Mouse (Mus musculus) hindbrain, embryonic 14.5 days (tissue): Measurements from ENCODE around the gene Jazf1. TPM values are rescaled to one million over a fixed set of nuclear protein-coding genes. Genes with fewer than 3 reads are reported as not detected.

Source experiments
- ATAC-seq: fragments of 200-750 bp; cut with Nextera tagmentation; 2 replicates; pipeline ENCODE4 v1.8.0; 2017; ENCODE audit warnings: moderate number of reproducible peaks, mild to moderate bottlenecking, moderate TSS enrichment, moderate library complexity; ENCODE audit not compliant: low FRiP score
- DNase-seq: peaks from one replicate; pipeline ENCODE4 v3.0.0-alpha.2; 2015; ENCODE audit warnings: low spot score
- H3K27ac ChIP-seq: fragments of 300-500 bp; sonication (generic); 2 replicates; pipeline ENCODE4 v1.5.1; 2014; ENCODE audit warnings: mild to moderate bottlenecking, moderate library complexity
- H3K27me3 ChIP-seq: fragments of 300-500 bp; sonication (generic); 2 replicates; pipeline ENCODE4 v1.6.1; 2014; ENCODE audit warnings: mild to moderate bottlenecking, low read length, mixed read lengths; ENCODE audit not compliant: control insufficient read depth, insufficient read depth
- H3K36me3 ChIP-seq: fragments of 300-500 bp; sonication (generic); replicated peaks from 2 replicates; pipeline ENCODE4 v1.6.1; 2014; ENCODE audit not compliant: control insufficient read depth, insufficient read depth
- H3K4me1 ChIP-seq: fragments of 300-500 bp; sonication (generic); replicated peaks from 2 replicates; pipeline ENCODE4 v1.6.1; 2014; ENCODE audit warnings: antibody characterized with exemption, low read length, mixed read lengths; ENCODE audit not compliant: control insufficient read depth, insufficient read depth
- H3K4me2 ChIP-seq: fragments of 300-500 bp; sonication (generic); replicated peaks from 2 replicates; pipeline ENCODE4 v1.6.1; 2014; ENCODE audit warnings: mild to moderate bottlenecking, moderate library complexity
- H3K4me3 ChIP-seq: fragments of 300-500 bp; sonication (generic); replicated peaks from 2 replicates; pipeline ENCODE4 v1.5.1; 2014; ENCODE audit warnings: mild to moderate bottlenecking, low read length
- H3K9ac ChIP-seq: fragments of 300-500 bp; sonication (generic); 2 replicates; pipeline ENCODE4 v1.6.1; 2014
- H3K9me3 ChIP-seq: fragments of 300-500 bp; sonication (generic); 2 replicates; pipeline ENCODE4 v1.6.1; 2016; ENCODE audit warnings: low read length; ENCODE audit not compliant: control insufficient read depth
- WGBS: fragments of 180-500 bp; shearing (Covaris S2); extraction: QIAGEN DNeasy Blood & Tissue Kit; methylation state at CpG from one replicate; pipeline ENCODE4 v1.1.7; 2014; 5-methylcytosine and 5-hydroxymethylcytosine counted together
- polyA plus RNA-seq: library from polyadenylated mRNA; unstranded; fragments of >200 nt; fragmentation: Nextera tagmentation; extraction: Ambion mirVana; gene quantifications from 2 replicates; pipeline ENCODE4 v1.2.1, GENCODE M21; 2014

The Jazf1 gene
- polyA plus RNA-seq, 1 experiment from 2014 or later: 56.2 TPM

DNA sequence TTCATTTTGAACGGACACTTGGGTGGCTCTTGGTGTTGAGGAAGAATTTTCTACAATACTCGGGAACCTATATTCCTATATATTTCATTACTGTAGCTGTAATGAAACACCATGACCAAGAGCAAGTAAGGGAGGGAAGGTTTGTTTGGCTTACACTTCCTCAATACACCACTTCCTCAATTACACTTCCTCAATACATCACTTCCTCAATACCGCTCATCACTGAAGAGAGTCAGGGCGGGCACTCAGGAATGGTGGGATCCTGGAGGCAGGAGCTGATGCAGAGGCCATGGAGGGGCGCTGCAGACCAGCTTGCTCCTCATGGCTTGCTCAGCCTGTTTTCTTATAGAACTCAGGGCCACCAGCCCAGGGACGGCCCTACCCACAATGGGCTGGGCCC, 225.8 kb downstream of the Jazf1 start:
- ATAC-seq: no peak
- DNase-seq: no peak

DNA sequence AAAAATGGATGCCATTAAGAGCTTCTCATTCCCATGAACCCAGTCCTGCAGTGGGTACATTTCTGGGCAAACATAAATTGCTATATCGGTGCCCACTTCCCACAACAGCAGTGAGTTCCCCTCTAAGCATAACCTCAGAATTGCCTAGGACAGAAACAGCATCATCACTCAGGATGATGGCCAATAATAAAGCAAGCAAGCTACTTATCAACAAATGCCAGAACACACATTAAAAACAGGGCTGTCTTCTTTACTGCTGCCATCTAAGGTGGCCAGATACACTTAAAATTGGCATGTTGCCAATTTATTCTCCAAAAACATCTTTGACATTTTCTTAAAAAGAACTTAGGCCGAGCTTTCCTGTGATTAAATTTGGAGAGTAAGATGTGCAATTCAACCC, 226.8 kb downstream of the Jazf1 start:
- WGBS: 87% methylated on average over 2 of the region's 2 CpGs

More for the DNA sequence above, 225.8 kb downstream of the Jazf1 start:
- Histone ChIP-seq H3K9me3 (no peaks in the 10 kb centered on the region), H3K4me3 (no peak overlapping the region), H3K4me1 (peaks cover 34% of the 10 kb centered on the region), H3K27ac (no peak overlapping the region), H3K4me2 (no peak overlapping the region), H3K36me3 (no peaks in the 10 kb centered on the region), H3K27me3 (no peaks in the 10 kb centered on the region), H3K9ac (no peak overlapping the region)
- 83% methylated on average over 6 of the region's 6 CpGs for WGBS

GRCm38 (mm10) chr6:52840589-52841044, 227.8 kb downstream of the Jazf1 start:
- Histone ChIP-seq H3K9me3 (no peaks in the 10 kb centered on the region), H3K4me3 (no peak overlapping the region), H3K27me3 (no peaks in the 10 kb centered on the region), H3K4me1 (peaks cover 34% of the 10 kb centered on the region), H3K9ac (no peak overlapping the region), H3K27ac (no peak overlapping the region; the same call in 1 of the 2 replicates), H3K36me3 (no peaks in the 10 kb centered on the region), H3K4me2 (no peak overlapping the region)
- ATAC-seq: no peak
- 22% methylated on average over 9 of the region's 9 CpGs for WGBS
- DNase-seq: no peak

More for the DNA sequence above, 226.8 kb downstream of the Jazf1 start:
- Histone ChIP-seq H3K9ac (no peak overlapping the region), H3K36me3 (no peaks in the 10 kb centered on the region), H3K4me2 (no peak overlapping the region), H3K9me3 (no peaks in the 10 kb centered on the region), H3K4me3 (no peak overlapping the region), H3K27me3 (no peaks in the 10 kb centered on the region), H3K27ac (no peak overlapping the region), H3K4me1 (peaks cover 34% of the 10 kb centered on the region)
- no peak for ATAC-seq
- no peak for DNase-seq

GRCm38 (mm10) chr6:52838691-52839090, 229.7 kb downstream of the Jazf1 start:
- Histone ChIP-seq H3K4me3 (no peak overlapping the region), H3K4me2 (no peak overlapping the region), H3K36me3 (no peaks in the 10 kb centered on the region), H3K27me3 (no peaks in the 10 kb centered on the region), H3K4me1 (peaks cover 34% of the 10 kb centered on the region), H3K9ac (no peak overlapping the region), H3K27ac (no peak overlapping the region), H3K9me3 (no peaks in the 10 kb centered on the region)
- peak; percentile 93 for DNase-seq
- WGBS: 3% methylated on average over 8 of the region's 8 CpGs
- peak; percentile 78; the same call in 1 of the 2 replicates for ATAC-seq

DNA sequence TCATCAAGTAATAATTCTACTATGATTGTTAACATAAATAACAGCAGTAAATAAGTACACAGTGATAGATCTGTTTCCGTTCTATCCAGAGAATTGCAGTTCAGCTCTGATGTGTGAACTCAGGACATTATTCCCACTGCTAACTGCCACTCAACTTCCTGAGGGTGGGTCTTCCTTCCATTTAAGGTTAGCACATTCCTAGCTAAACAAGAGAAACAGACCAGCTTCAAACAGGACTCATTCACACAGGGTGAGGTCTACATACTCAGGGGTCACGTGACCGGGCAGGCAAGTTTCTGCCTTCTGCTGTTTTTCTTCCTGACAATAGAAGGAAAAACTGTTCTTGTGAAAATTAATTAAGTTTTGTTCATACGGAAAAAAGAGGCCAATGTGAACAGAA, 230.6 kb downstream of the Jazf1 start:
- Histone ChIP-seq H3K4me3 (no peak overlapping the region), H3K27me3 (no peaks in the 10 kb centered on the region), H3K9me3 (no peaks in the 10 kb centered on the region), H3K36me3 (no peaks in the 10 kb centered on the region), H3K27ac (0 out of 2 replicates have a peak overlapping the region, but pooled peaks have one; percentile 14), H3K9ac (no peak overlapping the region), H3K4me2 (no peak overlapping the region), H3K4me1 (peaks cover 34% of the 10 kb centered on the region)
- 58% methylated on average over 4 of the region's 4 CpGs for WGBS
- DNase-seq (no peak), ATAC-seq (no peak)

DNA sequence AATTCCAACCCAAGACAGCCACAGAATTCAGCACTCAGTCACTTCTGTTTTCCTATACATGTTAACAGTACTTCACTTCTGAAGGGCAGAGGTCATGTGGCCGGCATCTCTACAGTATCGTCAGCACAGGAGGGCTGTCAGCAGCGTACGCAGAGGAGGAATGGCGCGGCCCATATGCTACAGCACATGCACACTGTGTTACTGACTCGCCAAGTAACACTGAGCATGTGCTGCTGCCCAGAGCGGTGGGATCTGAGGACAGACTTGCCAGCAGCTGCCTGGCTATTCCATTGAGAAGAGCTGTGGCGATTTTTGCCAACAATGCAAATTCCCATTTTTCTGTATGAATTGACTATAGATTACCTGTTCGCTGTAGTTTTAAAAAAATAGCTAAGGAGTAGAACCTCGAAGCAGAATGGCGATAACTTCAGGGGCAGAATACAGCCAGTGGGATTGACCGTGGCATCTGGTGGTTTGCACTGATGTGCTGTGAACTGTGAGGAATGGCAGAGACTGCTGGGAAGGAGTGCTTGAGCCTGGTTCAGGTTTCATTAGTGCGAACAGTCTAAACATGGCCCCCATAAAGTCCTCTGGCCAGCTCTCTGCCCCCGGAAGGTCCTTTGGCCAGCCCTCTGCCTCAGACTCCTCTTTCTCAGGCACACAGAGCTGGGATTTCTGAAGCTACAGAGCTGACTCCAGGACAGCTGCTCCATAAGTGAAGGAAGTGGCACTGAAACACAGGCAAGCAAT, 232.1 kb downstream of the Jazf1 start:
- H3K4me3 ChIP-seq: no peak overlapping the region
- no peak overlapping the region for H3K27ac ChIP-seq
- no peaks in the 10 kb centered on the region for H3K9me3 ChIP-seq
- H3K4me1 ChIP-seq: peaks cover 33% of the 10 kb centered on the region
- WGBS: 77% methylated on average over 15 of the region's 15 CpGs
- no peak overlapping the region for H3K4me2 ChIP-seq
- DNase-seq: no peak
- H3K27me3 ChIP-seq: no peaks in the 10 kb centered on the region
- H3K36me3 ChIP-seq: no peaks in the 10 kb centered on the region
- no peak overlapping the region for H3K9ac ChIP-seq
- ATAC-seq: 0 out of 2 replicates have a peak, but pooled peaks have one; percentile 51

DNA sequence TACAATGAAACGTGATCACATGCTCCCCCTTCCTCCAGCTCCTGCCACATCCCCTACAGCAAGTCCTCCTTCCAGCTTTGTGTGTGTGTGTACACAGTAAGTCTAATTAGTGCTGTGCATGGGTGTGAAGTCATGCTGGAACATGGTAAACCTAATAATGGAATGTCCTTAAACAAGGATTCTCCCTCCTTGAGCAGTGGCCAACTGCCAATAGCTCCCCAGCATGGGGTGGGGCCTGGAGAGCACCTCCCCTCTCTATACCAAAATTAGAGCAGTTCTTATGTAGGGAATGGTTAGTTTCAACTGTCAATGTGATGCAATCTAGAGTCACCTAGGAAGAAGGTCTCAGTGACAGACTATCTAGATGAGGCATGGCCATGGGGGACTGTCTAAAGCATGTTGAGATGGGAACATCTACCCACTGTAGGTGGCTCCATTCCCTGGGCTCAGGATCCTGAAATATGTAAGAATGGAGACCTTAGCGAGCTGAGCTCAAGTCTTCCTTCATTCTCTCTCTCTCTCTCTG, 240.6 kb downstream of the Jazf1 start:
- WGBS: 92% methylated on average over 2 of the region's 2 CpGs
- no peak for ATAC-seq
- H3K4me2 ChIP-seq: no peak overlapping the region

GRCm38 (mm10) chr6:52825535-52825934, 242.9 kb downstream of the Jazf1 start:
- H3K27ac ChIP-seq: no peak overlapping the region

More for the DNA sequence above, 240.6 kb downstream of the Jazf1 start:
- H3K4me1 ChIP-seq: peaks cover 9% of the 10 kb centered on the region
- no peak overlapping the region for H3K4me3 ChIP-seq
- no peak overlapping the region for H3K9ac ChIP-seq
- H3K27ac ChIP-seq: no peak overlapping the region
- DNase-seq: no peak
- H3K36me3 ChIP-seq: no peaks in the 10 kb centered on the region
- H3K9me3 ChIP-seq: no peaks in the 10 kb centered on the region
- no peaks in the 10 kb centered on the region for H3K27me3 ChIP-seq

GRCm38 (mm10) chr6:52824977-52825482, 243.4 kb downstream of the Jazf1 start:
- Histone ChIP-seq H3K36me3 (no peaks in the 10 kb centered on the region), H3K27ac (no peak overlapping the region), H3K4me3 (no peak overlapping the region), H3K4me2 (no peak overlapping the region), H3K9ac (no peak overlapping the region), H3K9me3 (no peaks in the 10 kb centered on the region), H3K27me3 (no peaks in the 10 kb centered on the region), H3K4me1 (peaks cover 9% of the 10 kb centered on the region)
- WGBS: 70% methylated on average over 3 of the region's 3 CpGs
- peak; percentile 57; the same call in 1 of the 2 replicates for ATAC-seq
- no peak for DNase-seq

More at GRCm38 (mm10) chr6:52825535-52825934, 242.9 kb downstream of the Jazf1 start:
- no peak overlapping the region for H3K9ac ChIP-seq
- 89% methylated on average over 5 of the region's 5 CpGs for WGBS
- no peaks in the 10 kb centered on the region for H3K36me3 ChIP-seq
- H3K4me2 ChIP-seq: no peak overlapping the region
- H3K27me3 ChIP-seq: no peaks in the 10 kb centered on the region
- H3K4me3 ChIP-seq: no peak overlapping the region
- ATAC-seq: no peak
- H3K4me1 ChIP-seq: peaks cover 9% of the 10 kb centered on the region
- no peak for DNase-seq
- no peaks in the 10 kb centered on the region for H3K9me3 ChIP-seq
